Mouse (Mus musculus): ENCODE results near the gene Tcl1b4.
"Not testable (repeated sequence)": the region's sequence is repeated elsewhere in the genome, so short reads cannot be mapped to it uniquely, and the experiment has no call there.

- not testable (repeated sequence) for TF ChIP-seq MYOG (IDR thresholded peaks at IDR 0.05; ENCODE audit: control insufficient read depth in 1 of 3, insufficient read depth in 1 of 3, insufficient read length in 2 of 3, low read depth in 2 of 3); REST (IDR thresholded peaks at IDR 0.05; ENCODE audit: insufficient read depth, insufficient read length); MYOD1 (IDR thresholded peaks at IDR 0.05; ENCODE audit: control insufficient read depth in 1 of 3, insufficient read length in 2 of 3, low read depth in 2 of 3); MAX (IDR thresholded peaks at IDR 0.05; ENCODE audit: low read depth); TCF12 (IDR thresholded peaks at IDR 0.05; ENCODE audit: insufficient read depth, poor library complexity, severe bottlenecking)
Observed at GRCm38 (mm10) chr12:105176044-105176443, 25.7 kb upstream of the Tcl1b4 start, which contains the start of gene Tcl1b5.
